Mouse (Mus musculus): ENCODE results near the gene Gpsm2.

- TF ChIP-seq CTCF (IDR thresholded peaks at IDR 0.05; ENCODE audit: control insufficient read depth, insufficient read depth, insufficient replicate concordance, low read depth, low read length) (no peak), POLR2A (IDR thresholded peaks at IDR 0.05; ENCODE audit: control insufficient read depth, low read depth, low read length) (no peak)
Observed at GRCm38 (mm10) chr3:108652866-108653642, 69.1 kb downstream of the Gpsm2 start.

Data from testis, adult 2 months (tissue).